Mouse (Mus musculus) E14TG2a.4 (cell line): ENCODE measurements around the gene Il20ra.

Experiments used
- CTCF ChIP-seq: conservative IDR thresholded peaks from 2 replicates; pipeline ENCODE4 v1.5.1; 2014; ENCODE audit warnings: low read length
- POU5F1 ChIP-seq: IDR thresholded peaks from 2 replicates; pipeline ENCODE4 v1.6.1; 2014; ENCODE audit warnings: low read length, borderline replicate concordance

- TF ChIP-seq CTCF (no peak), POU5F1 (no peak)
Observed at GRCm38 (mm10) chr10:19668973-19669372, 43.4 kb upstream of the Il20ra start.
